Mouse (Mus musculus): Measurements from ENCODE around the gene Ush1c. TPM values are rescaled to one million over a fixed set of nuclear protein-coding genes. Genes with fewer than 3 reads are reported as not detected.

Gene Ush1c
- total and polyA plus RNA-seq, 2 experiments from 2014 or later = 2.7 to 5.5 TPM

DNA sequence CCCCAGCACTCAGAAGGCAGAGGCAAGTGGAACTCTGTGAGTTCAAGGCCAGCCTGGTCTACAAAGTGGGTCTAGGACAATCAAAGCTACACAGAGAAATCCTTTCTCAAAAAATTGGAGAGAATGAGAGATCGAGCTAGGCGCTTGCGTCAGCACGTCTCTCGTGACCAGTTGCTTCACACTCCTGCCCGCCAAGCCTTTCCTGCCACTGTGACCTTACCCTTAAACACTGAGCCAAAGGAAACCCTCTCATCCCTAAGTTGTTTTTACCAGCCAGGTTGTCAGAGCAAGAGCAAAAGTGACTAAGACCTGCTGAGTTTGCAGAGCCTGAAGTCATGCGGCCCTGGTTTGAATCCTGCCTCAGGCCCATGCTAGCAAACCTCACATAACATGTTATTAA, 70.4 kb downstream of the Ush1c start:
- DNase-seq (ENCODE audit: low spot score) (no peak), ATAC-seq (ENCODE audit: insufficient read depth, low read depth) (no peak)
- Histone ChIP-seq H3K27me3 (ENCODE audit: control insufficient read depth, insufficient read depth, low read length) (no peaks in the 10 kb centered on the region), H3K27ac (ENCODE audit: low read depth) (no peak overlapping the region), H3K4me3 (ENCODE audit: low read depth, low read length) (no peak overlapping the region), H3K4me1 (ENCODE audit: control insufficient read depth, insufficient read depth) (peaks cover 4% of the 10 kb centered on the region; the same call in 1 of the 2 replicates), H3K36me3 (replicated peaks; ENCODE audit: control insufficient read depth, insufficient read depth, low read length) (peaks cover 26% of the 10 kb centered on the region; the same call in 1 of the 2 replicates), H3K9me3 (replicated peaks; ENCODE audit: control insufficient read depth, low read length) (no peaks in the 10 kb centered on the region), H3K4me2 (ENCODE audit: low read depth, low read length) (no peak overlapping the region), H3K9ac (replicated peaks; ENCODE audit: low read depth, low read length) (no peak overlapping the region)
- WGBS = 84% methylated on average over 7 of the region's 7 CpGs
- no peak for TF ChIP-seq CTCF (IDR thresholded peaks at IDR 0.05; ENCODE audit: low read depth)
- TF ChIP-seq EP300 (IDR thresholded peaks at IDR 0.05; ENCODE audit: low read depth) = no peak

DNA sequence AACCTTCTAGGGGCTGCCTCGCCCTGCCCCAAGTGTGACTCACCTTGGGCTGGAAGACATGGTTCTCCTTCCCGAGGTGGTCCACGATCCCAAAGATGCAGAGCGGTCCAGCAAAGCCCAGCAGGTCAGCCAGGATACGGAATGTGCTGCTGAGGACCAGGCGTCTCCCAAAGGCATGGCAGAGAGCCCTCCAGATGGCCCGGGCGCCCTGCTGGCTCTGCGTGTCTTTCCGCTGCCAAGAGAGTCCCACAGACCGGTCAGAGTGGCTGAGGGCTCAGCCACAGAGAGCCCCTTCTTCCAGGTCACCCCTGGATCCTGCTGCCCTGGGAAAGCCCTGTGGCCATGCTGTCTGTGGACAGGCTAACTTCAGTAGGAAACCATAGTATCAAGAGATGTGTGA, 72.4 kb downstream of the Ush1c start:
- no peak overlapping the region for H3K27ac ChIP-seq (ENCODE audit: low read depth)
- no peak for ATAC-seq (ENCODE audit: insufficient read depth, low read depth)
- no peak overlapping the region for H3K4me2 ChIP-seq (ENCODE audit: low read depth, low read length)
- H3K36me3 ChIP-seq (replicated peaks; ENCODE audit: control insufficient read depth, insufficient read depth, low read length) = peaks cover 26% of the 10 kb centered on the region; the same call in 1 of the 2 replicates
- DNase-seq (ENCODE audit: low spot score) = no peak
- WGBS = 88% methylated on average over 11 of the region's 11 CpGs
- TF ChIP-seq CTCF (IDR thresholded peaks at IDR 0.05; ENCODE audit: low read depth) = no peak
- no peak for TF ChIP-seq EP300 (IDR thresholded peaks at IDR 0.05; ENCODE audit: low read depth)
- H3K27me3 ChIP-seq (ENCODE audit: control insufficient read depth, insufficient read depth, low read length) = no peaks in the 10 kb centered on the region
- no peak overlapping the region for H3K4me3 ChIP-seq (ENCODE audit: low read depth, low read length)
- no peak overlapping the region for H3K9ac ChIP-seq (replicated peaks; ENCODE audit: low read depth, low read length)
- H3K4me1 ChIP-seq (ENCODE audit: control insufficient read depth, insufficient read depth) = peaks cover 7% of the 10 kb centered on the region; the same call in 1 of the 2 replicates
- H3K9me3 ChIP-seq (replicated peaks; ENCODE audit: control insufficient read depth, low read length) = no peaks in the 10 kb centered on the region

DNA sequence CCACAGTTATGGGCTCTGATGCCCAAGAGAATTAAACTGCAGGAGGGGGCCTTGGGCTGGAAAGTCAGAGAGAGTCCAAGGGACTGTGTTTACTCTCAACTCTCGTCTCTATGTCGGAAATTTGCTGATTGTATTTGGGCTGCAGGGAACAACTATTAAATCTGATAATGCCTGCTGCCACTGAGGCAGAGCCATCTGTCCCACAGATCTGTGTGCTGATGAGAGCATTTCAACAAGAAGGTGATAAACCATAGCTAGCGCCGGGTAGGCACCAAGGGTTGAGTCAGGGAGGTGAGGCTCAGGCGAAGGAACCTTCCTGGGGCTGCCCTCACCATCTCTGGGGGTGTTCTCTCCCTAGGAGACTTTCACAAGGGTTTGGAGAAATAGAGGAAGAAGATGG, 75.6 kb downstream of the Ush1c start:
- Histone ChIP-seq H3K9me3 (replicated peaks; ENCODE audit: control insufficient read depth, low read length) (no peaks in the 10 kb centered on the region), H3K27me3 (ENCODE audit: control insufficient read depth, insufficient read depth, low read length) (no peaks in the 10 kb centered on the region), H3K9ac (replicated peaks; ENCODE audit: low read depth, low read length) (no peak overlapping the region), H3K4me2 (ENCODE audit: low read depth, low read length) (no peak overlapping the region; the same call in 1 of the 2 replicates), H3K4me1 (ENCODE audit: control insufficient read depth, insufficient read depth) (peaks cover 7% of the 10 kb centered on the region; the same call in 1 of the 2 replicates), H3K36me3 (replicated peaks; ENCODE audit: control insufficient read depth, insufficient read depth, low read length) (peaks cover 16% of the 10 kb centered on the region; the same call in 1 of the 2 replicates), H3K4me3 (ENCODE audit: low read depth, low read length) (no peak overlapping the region), H3K27ac (ENCODE audit: low read depth) (peak overlapping the region; percentile 86)
- no peak for TF ChIP-seq CTCF (IDR thresholded peaks at IDR 0.05; ENCODE audit: low read depth)
- ATAC-seq (ENCODE audit: insufficient read depth, low read depth) = no peak
- peak; percentile 59 for DNase-seq (ENCODE audit: low spot score)
- WGBS = 42% methylated on average over 5 of the region's 5 CpGs

DNA sequence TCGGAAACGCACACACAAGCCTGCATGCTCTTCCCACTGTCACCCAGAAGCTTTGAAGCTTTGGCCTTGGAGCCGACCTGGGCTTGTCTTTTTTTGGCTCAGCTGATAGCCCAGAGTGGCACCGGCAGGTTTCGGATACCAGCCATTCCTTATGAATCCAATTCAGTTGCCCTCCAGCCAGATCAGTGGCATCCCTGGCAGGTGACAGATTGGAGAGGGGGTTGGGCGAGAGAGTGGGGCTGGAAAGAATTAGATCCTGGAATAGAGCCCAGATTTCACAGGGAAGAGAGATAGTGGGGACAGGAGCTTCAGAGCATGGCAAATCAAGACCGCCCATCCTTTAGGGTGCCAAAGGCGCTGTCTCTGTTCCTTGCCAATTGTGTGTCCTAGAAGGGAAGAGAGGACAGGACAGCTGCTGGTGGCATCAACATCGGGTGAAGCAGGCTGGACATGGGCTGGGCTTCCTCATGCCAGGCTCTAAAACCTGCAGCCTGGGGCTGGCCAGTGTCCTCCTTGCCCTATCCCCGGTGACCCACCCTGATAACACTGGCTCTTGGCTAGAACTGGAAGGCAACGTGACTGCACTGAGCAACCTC, 76.1 kb downstream of the Ush1c start:
- 31% methylated on average over 11 of the region's 11 CpGs for WGBS
- H3K36me3 ChIP-seq (replicated peaks; ENCODE audit: control insufficient read depth, insufficient read depth, low read length) = peaks cover 16% of the 10 kb centered on the region; the same call in 1 of the 2 replicates

DNA sequence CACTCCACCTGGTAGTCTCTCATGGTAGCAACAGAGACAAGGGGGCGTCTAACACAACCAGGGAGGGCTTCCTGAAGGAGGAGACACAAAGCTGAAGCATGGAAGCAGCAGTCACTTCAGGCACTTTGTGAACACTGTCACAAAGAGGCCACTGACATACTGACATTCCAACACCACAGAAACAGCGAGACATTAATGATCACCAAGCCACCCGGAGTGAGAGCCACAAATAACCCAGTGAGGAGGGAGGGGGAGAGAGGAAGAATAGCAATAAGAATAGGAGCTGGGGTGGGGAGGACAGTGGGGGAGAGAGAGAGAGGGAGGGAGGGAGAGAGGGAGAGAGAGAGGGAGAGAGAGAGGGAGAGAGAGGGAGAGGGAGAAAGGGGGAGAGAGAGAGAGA, 76.7 kb downstream of the Ush1c start:
- no peak overlapping the region for H3K4me3 ChIP-seq (ENCODE audit: low read depth, low read length)
- DNase-seq (ENCODE audit: low spot score) (peak; percentile 80), ATAC-seq (ENCODE audit: insufficient read depth, low read depth) (peak; percentile 73)
- no peaks in the 10 kb centered on the region for H3K27me3 ChIP-seq (ENCODE audit: control insufficient read depth, insufficient read depth, low read length)
- TF ChIP-seq EP300 (IDR thresholded peaks at IDR 0.05; ENCODE audit: low read depth) = no peak
- TF ChIP-seq CTCF (IDR thresholded peaks at IDR 0.05; ENCODE audit: low read depth) = no peak; the same call in 1 of the 2 replicates
- 24% methylated on average over 3 of the region's 3 CpGs for WGBS
- H3K4me2 ChIP-seq (ENCODE audit: low read depth, low read length) = peak overlapping the region; percentile 36; the same call in 1 of the 2 replicates
- H3K36me3 ChIP-seq (replicated peaks; ENCODE audit: control insufficient read depth, insufficient read depth, low read length) = peaks cover 15% of the 10 kb centered on the region; the same call in 1 of the 2 replicates
- peaks cover 7% of the 10 kb centered on the region; the same call in 1 of the 2 replicates for H3K4me1 ChIP-seq (ENCODE audit: control insufficient read depth, insufficient read depth)
- H3K9ac ChIP-seq (replicated peaks; ENCODE audit: low read depth, low read length) = no peak overlapping the region
- peak overlapping the region; percentile 86 for H3K27ac ChIP-seq (ENCODE audit: low read depth)
- H3K9me3 ChIP-seq (replicated peaks; ENCODE audit: control insufficient read depth, low read length) = no peaks in the 10 kb centered on the region

More for the DNA sequence above, 76.1 kb downstream of the Ush1c start:
- ATAC-seq (ENCODE audit: insufficient read depth, low read depth) = peak; percentile 84
- peak; percentile 22; the same call in 1 of the 2 replicates for TF ChIP-seq EP300 (IDR thresholded peaks at IDR 0.05; ENCODE audit: low read depth)
- no peak for TF ChIP-seq CTCF (IDR thresholded peaks at IDR 0.05; ENCODE audit: low read depth)
- H3K9me3 ChIP-seq (replicated peaks; ENCODE audit: control insufficient read depth, low read length) = no peaks in the 10 kb centered on the region
- DNase-seq (ENCODE audit: low spot score) = peak; percentile 78
- H3K4me3 ChIP-seq (ENCODE audit: low read depth, low read length) = no peak overlapping the region
- H3K4me1 ChIP-seq (ENCODE audit: control insufficient read depth, insufficient read depth) = peaks cover 7% of the 10 kb centered on the region; the same call in 1 of the 2 replicates
- no peak overlapping the region for H3K9ac ChIP-seq (replicated peaks; ENCODE audit: low read depth, low read length)
- no peaks in the 10 kb centered on the region for H3K27me3 ChIP-seq (ENCODE audit: control insufficient read depth, insufficient read depth, low read length)
- peak overlapping the region; percentile 36; the same call in 1 of the 2 replicates for H3K4me2 ChIP-seq (ENCODE audit: low read depth, low read length)
- peak overlapping the region; percentile 86 for H3K27ac ChIP-seq (ENCODE audit: low read depth)

Data from heart, postnatal 0 days (tissue).